Mouse (Mus musculus) C2C12 (cell line): Measurements from ENCODE around the gene Dscaml1. TPM values are rescaled to one million over a fixed set of nuclear protein-coding genes. Genes with fewer than 3 reads are reported as not detected.
"Not testable (repeated sequence)": the region's sequence is repeated elsewhere in the genome, so short reads cannot be mapped to it uniquely, and the experiment has no call there.

Source experiments
- H3K27me3 ChIP-seq: one replicate; pipeline ENCODE4 v1.6.1; 2011; ENCODE audit not compliant: control insufficient read depth, insufficient read depth, insufficient read length
- H3K36me3 ChIP-seq: one replicate; pipeline ENCODE4 v1.6.1; 2011; ENCODE audit not compliant: control insufficient read depth, insufficient read depth
- H3K4me3 ChIP-seq: one replicate; pipeline ENCODE4 v1.5.1; 2011; ENCODE audit warnings: mild to moderate bottlenecking, control low read depth; ENCODE audit not compliant: poor library complexity, insufficient read depth, severe bottlenecking
- H3K79me2 ChIP-seq: one replicate; pipeline ENCODE4 v1.6.1; 2011; ENCODE audit not compliant: control insufficient read depth, insufficient read depth
- H3K79me3 ChIP-seq: one replicate; pipeline ENCODE4 v1.6.1; 2011; ENCODE audit warnings: low read depth, control low read depth
- H3ac ChIP-seq: one replicate; pipeline ENCODE3; 2011; ENCODE audit warnings: low read depth; ENCODE audit not compliant: control insufficient read depth, insufficient read length
- CEBPB ChIP-seq: IDR thresholded peaks from one replicate; pipeline ENCODE4 v1.6.1; 2011; ENCODE audit warnings: low read depth, mild to moderate bottlenecking, control low read depth, moderate library complexity
- CTCF ChIP-seq: IDR thresholded peaks from one replicate; pipeline ENCODE4 v1.5.1; 2011; ENCODE audit not compliant: control insufficient read depth, insufficient read depth, insufficient read length
- FOSL1 ChIP-seq: IDR thresholded peaks from one replicate; pipeline ENCODE4 v1.8.0; 2011; ENCODE audit warnings: mild to moderate bottlenecking, low read length; ENCODE audit not compliant: poor library complexity, insufficient read depth, severe bottlenecking
- MAX ChIP-seq: IDR thresholded peaks from one replicate; pipeline ENCODE4 v1.6.1; 2011; ENCODE audit warnings: mild to moderate bottlenecking, control low read depth
- MYOD1 ChIP-seq: IDR thresholded peaks from one replicate; pipeline ENCODE4 v1.6.1; 2011; ENCODE audit warnings: low read depth; ENCODE audit not compliant: control insufficient read depth, insufficient read length
- MYOG ChIP-seq: IDR thresholded peaks from one replicate; pipeline ENCODE4 v1.6.1; 2011; ENCODE audit not compliant: control insufficient read depth, insufficient read length; ENCODE audit errors: extremely low read depth
- USF1 ChIP-seq: IDR thresholded peaks from one replicate; pipeline ENCODE4 v1.6.1; 2011; ENCODE audit warnings: low read depth, mild to moderate bottlenecking, control low read depth, moderate library complexity
- polyA plus RNA-seq: library from polyadenylated mRNA; unstranded; fragments of >200 nt; fragmentation: generic; extraction: Trizol; gene quantifications from one replicate; pipeline ENCODE4 v1.2.1, GENCODE M21; 2012; ENCODE audit warnings: missing spikeins

The Dscaml1 gene
- polyA plus RNA-seq, 1 experiment, result not detected

DNA sequence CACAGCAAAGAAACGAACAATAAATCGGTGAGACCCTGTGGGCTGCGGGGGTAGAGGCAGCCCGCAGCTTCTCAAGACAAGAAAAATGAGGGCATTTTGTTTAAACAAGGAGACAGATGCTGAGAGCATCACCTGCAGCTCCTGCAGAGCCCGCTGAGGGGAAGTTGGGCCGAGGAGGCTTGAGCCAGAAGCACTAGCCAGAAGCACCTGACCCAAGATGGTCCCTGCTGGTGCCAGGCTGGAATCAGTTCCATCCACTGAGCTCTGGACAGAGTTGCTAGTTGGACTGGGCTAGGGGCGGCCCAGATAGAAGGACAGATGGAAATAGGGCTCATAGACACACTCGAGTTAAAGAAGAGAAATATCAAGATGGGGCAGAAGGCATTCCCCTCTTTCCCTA is 340.7 kb downstream of the Dscaml1 start:
- TF ChIP-seq CEBPB (no peak), USF1 (no peak), MYOG (no peak), FOSL1 (no peak), MAX (no peak), MYOD1 (no peak), CTCF (no peak)
- Histone ChIP-seq H3K79me3 (no peaks in the 10 kb centered on the region), H3K79me2 (no peaks in the 10 kb centered on the region), H3ac (no peak overlapping the region), H3K4me3 (no peak overlapping the region), H3K27me3 (no peaks in the 10 kb centered on the region), H3K36me3 (peaks cover 8% of the 10 kb centered on the region)

DNA sequence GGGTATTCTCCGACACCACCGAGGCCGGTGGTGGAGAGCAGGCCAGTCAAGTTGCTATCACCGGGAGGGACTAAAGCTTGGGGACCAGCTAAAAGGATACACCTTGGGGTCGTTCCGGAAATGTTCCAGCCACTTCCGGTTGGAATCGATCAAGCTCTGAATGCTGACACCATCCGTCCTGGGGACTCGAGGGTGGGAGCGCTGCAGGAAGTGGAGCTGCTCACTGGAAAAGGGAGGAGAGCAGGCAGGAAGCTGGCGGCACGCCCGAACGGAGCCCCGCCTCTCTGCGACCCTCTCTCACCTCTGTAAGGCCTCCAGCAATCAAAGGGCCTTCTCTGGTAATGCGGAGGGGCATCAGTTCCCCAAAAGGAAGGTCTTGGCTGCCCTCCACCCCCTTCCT is 342.0 kb downstream of the Dscaml1 start:
- Histone ChIP-seq H3K79me3 (no peaks in the 10 kb centered on the region), H3K4me3 (no peak overlapping the region), H3K27me3 (no peaks in the 10 kb centered on the region), H3ac (no peak overlapping the region), H3K36me3 (peaks cover 8% of the 10 kb centered on the region), H3K79me2 (no peaks in the 10 kb centered on the region)
- no peak for TF ChIP-seq CTCF
- TF ChIP-seq USF1, result no peak
- TF ChIP-seq MAX, result no peak
- no peak for TF ChIP-seq MYOD1
- TF ChIP-seq FOSL1, result no peak

DNA sequence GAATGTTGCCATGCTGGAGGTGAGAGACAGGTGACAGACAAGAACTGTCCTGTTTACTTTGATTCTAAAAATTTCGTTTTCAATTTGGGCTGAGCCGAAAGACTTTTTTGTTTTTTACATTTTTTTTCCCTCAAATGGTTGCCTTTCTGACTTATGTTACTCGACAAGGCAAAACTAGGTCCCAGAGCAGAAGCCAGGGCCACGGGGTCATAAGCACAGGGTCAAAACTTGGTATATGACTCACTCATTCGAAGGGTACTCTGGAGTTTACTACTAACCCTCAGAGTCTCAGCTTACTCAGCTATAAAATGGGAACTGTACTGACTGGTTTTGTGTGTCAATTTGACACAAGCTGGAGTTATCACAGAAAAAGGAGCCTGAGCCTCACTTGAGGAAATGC is 343.2 kb downstream of the Dscaml1 start:
- no peak overlapping the region for H3K4me3 ChIP-seq
- no peaks in the 10 kb centered on the region for H3K79me3 ChIP-seq
- H3K79me2 ChIP-seq, result no peaks in the 10 kb centered on the region
- no peak overlapping the region for H3ac ChIP-seq
- H3K36me3 ChIP-seq, result peaks cover 8% of the 10 kb centered on the region
- TF ChIP-seq MYOG (no peak), MAX (no peak), CEBPB (no peak), MYOD1 (no peak), FOSL1 (no peak)
- H3K27me3 ChIP-seq, result no peaks in the 10 kb centered on the region

DNA sequence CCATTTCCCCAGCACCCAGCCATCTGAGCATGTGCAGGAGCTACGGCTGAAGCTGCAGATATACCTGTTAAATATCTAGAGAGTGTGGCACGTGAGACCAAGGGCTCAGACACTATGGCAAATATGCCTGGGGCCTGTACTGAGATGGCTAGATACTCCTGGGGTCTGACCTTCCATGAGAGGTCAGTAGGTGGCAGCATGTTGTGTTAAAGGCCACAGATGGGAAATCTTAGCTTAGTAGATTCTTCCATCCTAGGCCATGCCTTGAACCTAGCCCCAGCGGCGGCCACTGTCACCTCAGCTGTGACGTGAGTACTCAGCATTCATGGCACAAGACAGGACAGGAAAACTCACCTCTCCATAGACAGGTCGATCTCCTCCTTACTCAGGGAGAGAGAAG is 347.7 kb downstream of the Dscaml1 start:
- Histone ChIP-seq H3ac (no peak overlapping the region), H3K27me3 (no peaks in the 10 kb centered on the region), H3K79me3 (no peaks in the 10 kb centered on the region), H3K79me2 (no peaks in the 10 kb centered on the region), H3K4me3 (no peak overlapping the region), H3K36me3 (peaks cover 5% of the 10 kb centered on the region)
- TF ChIP-seq CTCF, result no peak
- no peak for TF ChIP-seq CEBPB

DNA sequence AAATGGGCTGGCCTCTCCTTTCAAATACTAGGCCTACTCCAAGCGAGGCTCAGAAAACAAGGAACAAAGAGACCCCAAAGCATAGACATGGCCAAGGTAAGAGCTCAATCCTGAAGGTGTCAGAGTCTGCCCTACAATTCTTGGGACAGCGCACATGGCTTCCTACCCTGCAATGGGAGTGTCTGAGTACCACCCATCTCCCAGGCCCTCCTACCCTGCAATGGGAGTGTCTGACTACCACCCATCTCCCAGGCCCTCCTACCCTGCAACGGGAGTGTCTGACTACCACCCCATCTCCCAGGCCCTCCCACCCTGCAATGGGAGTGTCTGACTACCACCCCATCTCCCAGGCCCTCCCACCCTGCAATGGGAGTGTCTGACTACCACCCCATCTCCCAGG is 349.7 kb downstream of the Dscaml1 start:
- H3K36me3 ChIP-seq, H3K27me3 ChIP-seq, H3K79me2 ChIP-seq, H3K4me3 ChIP-seq, H3ac ChIP-seq, H3K79me3 ChIP-seq: not testable (repeated sequence)

DNA sequence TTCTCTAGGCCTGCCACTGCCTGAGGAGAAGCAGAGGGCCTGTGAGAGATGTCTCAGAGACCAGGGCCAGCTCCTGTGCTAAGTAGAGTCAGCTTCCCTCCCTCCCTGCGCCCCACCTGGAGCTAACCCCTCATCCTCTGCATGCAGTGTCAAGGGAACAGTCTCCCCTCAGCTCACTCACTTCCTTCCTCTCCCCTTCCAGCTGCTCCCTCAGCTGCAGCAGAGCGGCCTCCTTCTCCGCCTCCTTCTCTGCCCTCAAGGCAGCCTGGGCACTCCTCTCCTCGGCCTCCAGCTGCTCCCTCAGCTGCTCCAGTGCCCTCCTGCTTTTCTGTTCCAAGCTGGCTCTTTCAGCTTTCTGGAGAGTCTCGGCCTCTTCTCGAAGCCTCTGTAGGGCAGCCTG is 352.8 kb downstream of the Dscaml1 start:
- Histone ChIP-seq H3K79me3 (no peaks in the 10 kb centered on the region), H3K27me3 (no peaks in the 10 kb centered on the region), H3K79me2 (no peaks in the 10 kb centered on the region), H3K4me3 (no peak overlapping the region), H3K36me3 (no peaks in the 10 kb centered on the region), H3ac (no peak overlapping the region)
- no peak for TF ChIP-seq FOSL1

DNA sequence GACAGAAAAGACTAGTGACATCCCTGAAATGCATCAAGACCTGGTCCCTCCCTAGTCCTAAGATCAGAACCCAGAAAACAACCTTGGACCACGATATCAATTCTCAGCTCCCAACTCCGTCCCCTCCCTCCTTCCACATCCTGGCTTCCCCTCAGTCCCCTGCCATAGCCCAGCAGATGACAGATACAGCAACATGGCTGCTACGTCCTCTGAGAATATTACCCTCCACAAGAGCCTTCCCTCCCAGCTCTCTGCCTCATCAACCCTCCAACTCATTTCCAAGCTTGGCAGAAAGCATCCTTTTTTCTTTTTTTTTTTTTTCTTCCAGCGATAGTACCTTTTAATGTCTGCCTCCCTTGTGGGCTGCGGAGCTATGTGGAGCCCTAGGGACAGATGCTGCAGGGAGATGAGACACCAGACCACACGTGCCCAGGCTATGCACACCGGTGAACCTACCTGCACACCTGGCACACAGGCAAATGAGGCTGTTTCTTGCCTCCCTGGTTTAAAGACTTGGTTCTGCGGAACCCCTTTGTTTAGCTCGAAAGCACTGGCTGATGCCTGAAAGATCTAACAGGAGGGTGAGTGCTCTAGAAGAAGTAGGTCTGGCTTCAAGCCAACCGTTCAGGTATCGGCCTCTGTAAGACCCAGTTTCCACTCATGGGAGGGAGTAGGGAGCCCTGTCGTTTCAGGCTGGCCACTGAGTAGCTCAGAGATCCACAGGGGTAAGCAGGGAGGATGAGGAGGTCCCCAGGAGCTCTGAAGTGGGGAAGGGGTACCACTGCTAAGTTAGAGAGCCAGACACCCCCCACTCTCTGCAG is 357.0 kb downstream of the Dscaml1 start:
- TF ChIP-seq CEBPB, result no peak
- TF ChIP-seq CTCF, result no peak
- TF ChIP-seq FOSL1, result no peak
- TF ChIP-seq USF1, result no peak
- TF ChIP-seq MAX, result no peak
- TF ChIP-seq MYOG, result no peak
- no peak for TF ChIP-seq MYOD1
- H3ac ChIP-seq, result no peak overlapping the region
- H3K79me3 ChIP-seq, result no peaks in the 10 kb centered on the region

More for the DNA sequence above, 357.0 kb downstream of the Dscaml1 start:
- Histone ChIP-seq H3K79me2 (no peaks in the 10 kb centered on the region), H3K27me3 (no peaks in the 10 kb centered on the region), H3K36me3 (no peaks in the 10 kb centered on the region), H3K4me3 (no peak overlapping the region)
